Mouse (Mus musculus) cortical plate, adult 2 months (tissue): Measurements from ENCODE around the gene Pik3r5.

Source experiments
- CTCF ChIP-seq: fragments of 200-500 bp; IDR thresholded peaks from 2 replicates; pipeline ENCODE4 v1.5.1; 2011; ENCODE audit warnings: mild to moderate bottlenecking, control low read depth, low read length; ENCODE audit not compliant: insufficient read depth; ENCODE audit errors: extremely low read depth
- POLR2A ChIP-seq: fragments of 200-500 bp; IDR thresholded peaks from 2 replicates; pipeline ENCODE4 v1.6.1; 2011; ENCODE audit warnings: mild to moderate bottlenecking, low read length, control low read depth; ENCODE audit not compliant: insufficient read depth; ENCODE audit errors: extremely low read depth

DNA sequence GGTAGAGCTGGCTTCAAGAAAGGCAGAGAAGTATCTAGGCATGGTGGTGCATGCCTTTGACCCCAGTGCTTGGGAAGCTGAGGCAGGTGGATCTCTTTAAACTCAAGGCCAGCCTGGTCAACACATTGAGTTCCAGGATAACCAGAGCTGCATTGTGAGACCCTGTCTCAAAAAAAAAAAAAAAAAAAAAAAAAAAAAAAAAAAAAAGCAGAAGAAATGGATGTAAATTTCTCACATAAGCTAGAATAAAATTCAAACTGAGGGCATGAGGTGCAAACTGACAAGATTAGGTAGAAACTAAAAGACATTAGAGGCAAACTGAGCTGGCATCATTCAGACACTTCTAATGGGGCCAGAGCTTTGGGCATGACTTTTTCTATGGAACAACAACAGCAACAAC lies 50.1 kb downstream of the Pik3r5 start:
- TF ChIP-seq CTCF (no peak), POLR2A (no peak)
